Mouse (Mus musculus) midbrain, embryonic 11.5 days (tissue): ENCODE measurements around the gene Obox3. TPM values are rescaled to one million over a fixed set of nuclear protein-coding genes. Genes with fewer than 3 reads are reported as not detected.
"Not testable (repeated sequence)": the region's sequence is repeated elsewhere in the genome, so short reads cannot be mapped to it uniquely, and the experiment has no call there.

Experiments
- ATAC-seq: fragments of 200-750 bp; cut with Nextera tagmentation; 2 replicates; pipeline ENCODE4 v1.8.0; 2017; ENCODE audit warnings: moderate TSS enrichment, moderate library complexity; ENCODE audit not compliant: low FRiP score
- DNase-seq: peaks from one replicate; pipeline ENCODE4 v3.0.0; 2015; ENCODE audit warnings: low spot score; ENCODE audit errors: missing footprints
- H3K27ac ChIP-seq: fragments of 300-500 bp; sonication (generic); 2 replicates; pipeline ENCODE4 v1.5.1; 2014; ENCODE audit warnings: low read depth, low read length
- H3K27me3 ChIP-seq: fragments of 300-500 bp; sonication (generic); 2 replicates; pipeline ENCODE4 v1.6.1; 2014; ENCODE audit warnings: mild to moderate bottlenecking, low read length, moderate library complexity, mixed read lengths; ENCODE audit not compliant: control insufficient read depth, insufficient read depth
- H3K36me3 ChIP-seq: fragments of 300-500 bp; sonication (generic); 2 replicates; pipeline ENCODE4 v1.6.1; 2014; ENCODE audit warnings: mild to moderate bottlenecking, low read length, moderate library complexity, mixed read lengths; ENCODE audit not compliant: control insufficient read depth, insufficient read depth
- H3K4me1 ChIP-seq: fragments of 300-500 bp; sonication (generic); 2 replicates; pipeline ENCODE4 v1.6.1; 2014; ENCODE audit warnings: low read length; ENCODE audit not compliant: control insufficient read depth, insufficient read depth
- H3K4me2 ChIP-seq: fragments of 300-500 bp; sonication (generic); 2 replicates; pipeline ENCODE4 v1.6.1; 2014; ENCODE audit warnings: mild to moderate bottlenecking, moderate library complexity
- H3K4me3 ChIP-seq: fragments of 300-500 bp; sonication (generic); 2 replicates; pipeline ENCODE4 v1.5.1; 2014; ENCODE audit warnings: low read depth, low read length
- H3K9ac ChIP-seq: fragments of 300-500 bp; sonication (generic); 2 replicates; pipeline ENCODE4 v1.6.1; 2014; ENCODE audit warnings: low read length
- H3K9me3 ChIP-seq: fragments of 300-500 bp; sonication (generic); 2 replicates; pipeline ENCODE4 v1.6.1; 2016; ENCODE audit warnings: low read length; ENCODE audit not compliant: control insufficient read depth
- WGBS: fragments of 180-500 bp; shearing (Covaris S2); extraction: QIAGEN DNeasy Blood & Tissue Kit; methylation state at CpG from one replicate; pipeline ENCODE4 v1.1.7; 2014; 5-methylcytosine and 5-hydroxymethylcytosine counted together
- polyA plus RNA-seq: library from polyadenylated mRNA; unstranded; fragments of >200 nt; fragmentation: Nextera tagmentation; extraction: Ambion mirVana; gene quantifications from 2 replicates; pipeline ENCODE4 v1.2.1, GENCODE M21; 2014

Gene Obox3
- not detected in 2 replicates for polyA plus RNA-seq

- H3K4me1 ChIP-seq, H3K9ac ChIP-seq, H3K36me3 ChIP-seq, DNase-seq, H3K9me3 ChIP-seq, H3K4me2 ChIP-seq, ATAC-seq, H3K27me3 ChIP-seq, H3K4me3 ChIP-seq, H3K27ac ChIP-seq: not testable (repeated sequence)
- 31% methylated on average over 1 of the region's 1 CpGs for WGBS
Measured at GRCm38 (mm10) chr7:15639802-15640201, at the start of gene Obox3. Gene Obox3, minus strand, starts transcription at chr7:15639902.

- WGBS, result 81% methylated on average over 4 of the region's 5 CpGs
- not testable (repeated sequence) for H3K4me2 ChIP-seq, H3K36me3 ChIP-seq, H3K27ac ChIP-seq, H3K9ac ChIP-seq, H3K4me1 ChIP-seq, DNase-seq, ATAC-seq, H3K4me3 ChIP-seq, H3K9me3 ChIP-seq, H3K27me3 ChIP-seq
Measured at GRCm38 (mm10) chr7:15509411-15509810, 130.3 kb downstream of the Obox3 start.

Other genes starting within 250 kb of the Obox3 start
- not detected in 2 replicates for gene Obox5, start 110.2 kb upstream of the Obox3 start, polyA plus RNA-seq
- gene Obox6, start 199.8 kb upstream of the Obox3 start, polyA plus RNA-seq, result not detected in 2 replicates
- gene Crx, start 240.1 kb upstream of the Obox3 start, polyA plus RNA-seq, result 0.20 and 0.51 TPM in 2 replicates
- 0.08 and 0.36 TPM in 2 replicates for gene Crxos, start 242.7 kb upstream of the Obox3 start, polyA plus RNA-seq